Mouse (Mus musculus) cortical plate, adult 2 months (tissue): ENCODE measurements around the gene Slc28a1.

Experiments used
- CTCF ChIP-seq: fragments of 200-500 bp; IDR thresholded peaks from 2 replicates; pipeline ENCODE4 v1.5.1; 2011; ENCODE audit warnings: mild to moderate bottlenecking, control low read depth, low read length; ENCODE audit not compliant: insufficient read depth; ENCODE audit errors: extremely low read depth
- POLR2A ChIP-seq: fragments of 200-500 bp; IDR thresholded peaks from 2 replicates; pipeline ENCODE4 v1.6.1; 2011; ENCODE audit warnings: mild to moderate bottlenecking, low read length, control low read depth; ENCODE audit not compliant: insufficient read depth; ENCODE audit errors: extremely low read depth

- no peak for TF ChIP-seq CTCF
- no peak for TF ChIP-seq POLR2A
These were observed 38.2 kb downstream of the Slc28a1 start for GRCm38 (mm10) chr7:81152826-81153225.
